Mouse (Mus musculus): ENCODE measurements around the gene Myh2.

DNA sequence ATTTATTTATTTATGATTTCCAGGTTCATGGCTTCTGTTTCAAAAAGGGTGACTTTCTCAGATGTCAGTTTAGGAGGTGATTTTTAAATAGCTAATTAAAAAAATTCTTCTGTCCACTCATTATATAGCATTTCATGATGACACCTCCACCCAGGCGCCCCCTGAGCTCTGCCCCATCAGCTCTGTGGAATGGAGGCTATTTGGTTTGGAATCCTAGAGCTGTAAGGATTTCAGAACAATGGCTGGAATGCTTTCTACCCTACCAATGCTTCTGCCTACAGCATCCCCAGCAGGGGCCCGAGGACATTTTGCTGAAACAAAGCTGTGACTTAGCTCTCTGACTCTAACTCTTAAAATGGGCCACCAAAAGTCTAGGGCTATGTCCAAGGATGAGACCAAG lies 37.3 kb upstream of the Myh2 start:
- TF ChIP-seq CTCF (IDR thresholded peaks at IDR 0.05; ENCODE audit: insufficient read depth, low read length): no peak
- TF ChIP-seq POLR2A (IDR thresholded peaks at IDR 0.05; ENCODE audit: borderline replicate concordance, extremely low read depth, low read depth, low read length): no peak
